In the genomic region with DNA sequence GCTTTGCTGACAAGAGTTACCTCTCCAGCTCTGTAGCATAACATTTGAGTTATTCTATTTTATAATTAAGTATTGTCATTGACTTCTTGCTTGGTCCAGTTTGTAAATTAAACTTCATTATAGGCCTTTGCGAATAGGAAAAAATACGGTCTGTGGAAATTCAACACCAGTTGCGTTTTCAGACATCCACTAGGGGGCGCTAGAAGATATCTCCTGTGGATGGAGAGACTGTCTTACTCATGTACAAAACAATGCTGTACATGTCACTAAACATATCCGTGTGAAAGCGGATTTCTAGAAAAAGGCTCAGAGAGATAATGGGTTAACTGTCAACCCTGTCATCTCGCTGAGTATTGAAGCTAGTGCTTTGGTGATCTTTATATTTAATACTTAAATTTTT, we compare ENCODE assay signal across 10 mouse cellular contexts. TPM values are rescaled to one million over a fixed set of nuclear protein-coding genes. Genes with fewer than 3 reads are reported as not detected.
DNase-seq lines count a peak whose midpoint lies in the region; ATAC-seq and TF ChIP-seq lines count a peak whose summit lies in the region.
"Had no signal": no experiment of that assay in that cellular context is flagged by ENCODE, and none has a peak within 500 bp of the region (broad histone marks: within the 10 kb centered on the region; RNA-seq: fewer than 3 reads in every experiment).

No protein-coding gene starts in this region.

- 40% methylated on average over 7 of the region's 7 CpGs for WGBS in hindbrain, postnatal 0 days
- 45% methylated on average over 7 of the region's 7 CpGs for WGBS in hindbrain, embryonic 16.5 days
- 33% methylated on average over 7 of the region's 7 CpGs for WGBS in lung, postnatal 0 days

- no peaks in the 10 kb centered on the region for H3K27me3 ChIP-seq in hindbrain, postnatal 0 days (ENCODE audit: insufficient read depth, low read length)
- no peaks in the 10 kb centered on the region for H3K27me3 ChIP-seq in hindbrain, embryonic 16.5 days (replicated peaks; ENCODE audit: control insufficient read depth, insufficient read depth, low read length)
- H3K27me3 ChIP-seq in E14TG2a.4 (ENCODE audit: insufficient read depth, low read length), result no peaks in the 10 kb centered on the region
- H3K27me3 ChIP-seq in lung, postnatal 0 days (replicated peaks; ENCODE audit: insufficient read depth, low read length), result no peaks in the 10 kb centered on the region

- TF ChIP-seq EP300 in lung, postnatal 0 days (IDR thresholded peaks at IDR 0.05), result no peak

- no peaks in the 10 kb centered on the region for H3K9me3 ChIP-seq in hindbrain, postnatal 0 days (ENCODE audit: low read length)
- H3K9me3 ChIP-seq in hindbrain, embryonic 16.5 days (ENCODE audit: control insufficient read depth, low read length), result peaks cover 2% of the 10 kb centered on the region; the same call in 1 of the 2 replicates
- peaks cover 3% of the 10 kb centered on the region; the same call in 1 of the 2 replicates for H3K9me3 ChIP-seq in E14TG2a.4 (ENCODE audit: low read length)
- no peaks in the 10 kb centered on the region for H3K9me3 ChIP-seq in lung, postnatal 0 days (ENCODE audit: low read length)

- no peaks in the 10 kb centered on the region for H3K36me3 ChIP-seq in hindbrain, postnatal 0 days (ENCODE audit: insufficient read depth, low read length)
- no peaks in the 10 kb centered on the region for H3K36me3 ChIP-seq in hindbrain, embryonic 16.5 days (ENCODE audit: control insufficient read depth, insufficient read depth, low read length)
- H3K36me3 ChIP-seq in E14TG2a.4 (ENCODE audit: insufficient read depth, low read length), result no peaks in the 10 kb centered on the region
- H3K36me3 ChIP-seq in lung, postnatal 0 days (ENCODE audit: insufficient read depth, low read length), result no peaks in the 10 kb centered on the region

- H3K27ac ChIP-seq in hindbrain, postnatal 0 days, result no peak overlapping the region
- H3K27ac ChIP-seq in hindbrain, embryonic 16.5 days (ENCODE audit: low read depth, low read length), result no peak overlapping the region
- no peak overlapping the region for H3K27ac ChIP-seq in lung, postnatal 0 days (ENCODE audit: low read length)

- peak; percentile 76 for DNase-seq in hindbrain, postnatal 0 days (ENCODE audit: low spot score)
- DNase-seq in B cell, adult 2 months, result peak; percentile 78 to 82
- peak; percentile 78 for DNase-seq in embryo, embryonic 10.5 days (ENCODE audit: low spot score)
- DNase-seq in lung, postnatal 0 days (ENCODE audit: low spot score), result peak; percentile 77
- peak; percentile 86 for DNase-seq in thymus, postnatal 14 days
- no peak for DNase-seq in testis, postnatal 10 days (ENCODE audit: low spot score)

- H3K4me1 ChIP-seq in hindbrain, postnatal 0 days (ENCODE audit: insufficient read depth, low read length), result no peaks in the 10 kb centered on the region
- no peaks in the 10 kb centered on the region for H3K4me1 ChIP-seq in hindbrain, embryonic 16.5 days (ENCODE audit: control insufficient read depth, insufficient read depth, low read depth, low read length)
- H3K4me1 ChIP-seq in E14TG2a.4 (replicated peaks; ENCODE audit: low read depth, low read length), result peaks cover 32% of the 10 kb centered on the region
- no peaks in the 10 kb centered on the region for H3K4me1 ChIP-seq in lung, postnatal 0 days (ENCODE audit: insufficient read depth, low read depth, low read length)

- H3K4me2 ChIP-seq in hindbrain, postnatal 0 days (ENCODE audit: low read depth, low read length), result no peak overlapping the region
- H3K4me2 ChIP-seq in hindbrain, embryonic 16.5 days (ENCODE audit: low read length), result no peak overlapping the region
- H3K4me2 ChIP-seq in lung, postnatal 0 days (replicated peaks; ENCODE audit: low read depth, low read length), result no peak overlapping the region

- no peak overlapping the region for H3K9ac ChIP-seq in hindbrain, postnatal 0 days (replicated peaks; ENCODE audit: low read length)
- H3K9ac ChIP-seq in hindbrain, embryonic 16.5 days (ENCODE audit: low read depth, low read length), result no peak overlapping the region
- H3K9ac ChIP-seq in lung, postnatal 0 days (replicated peaks; ENCODE audit: low read depth), result no peak overlapping the region

- peak; percentile 73 for TF ChIP-seq CTCF in hindbrain, postnatal 0 days (IDR thresholded peaks at IDR 0.05; ENCODE audit: low read depth)
- TF ChIP-seq CTCF in E14TG2a.4 (conservative IDR thresholded peaks at IDR 0.05; ENCODE audit: low read length), result peak; percentile 92
- peak; percentile 77 for TF ChIP-seq CTCF in lung, postnatal 0 days (IDR thresholded peaks at IDR 0.05)

- no peak for ATAC-seq in hindbrain, postnatal 0 days
- ATAC-seq in hindbrain, embryonic 16.5 days, result no peak
- no peak for ATAC-seq in lung, postnatal 0 days

- no peak overlapping the region for H3K4me3 ChIP-seq in hindbrain, postnatal 0 days (ENCODE audit: low read length)
- H3K4me3 ChIP-seq in hindbrain, embryonic 16.5 days (ENCODE audit: low read length), result no peak overlapping the region
- no peak overlapping the region for H3K4me3 ChIP-seq in E14TG2a.4 (replicated peaks; ENCODE audit: low read length)
- H3K4me3 ChIP-seq in lung, postnatal 0 days (ENCODE audit: low read depth, low read length), result no peak overlapping the region

RNA-seq across cellular contexts. Expression of a gene that starts 11.0 kb away (rescaled TPM):
- not detected in 2 replicates for total RNA-seq in hindbrain, postnatal 0 days (2014; rRNA removed)
- polyA plus RNA-seq in hindbrain, postnatal 0 days (2015; fragmentation: Nextera tagmentation; extraction: Ambion mirVana), result 0.48 and 0.63 TPM in 2 replicates
- not detected in 2 replicates for polyA plus RNA-seq in hindbrain, embryonic 16.5 days (2015; fragmentation: Nextera tagmentation; extraction: Ambion mirVana)
- 0.25 and 0.27 TPM in 2 replicates for polyA plus RNA-seq in lung, postnatal 0 days (2015; fragmentation: Nextera tagmentation; extraction: Ambion mirVana)
- total RNA-seq: layer of hippocampus, postnatal 36 days had no signal
- polyA plus RNA-seq: neural tube, embryonic 14.5 days had no signal

RNA-seq across cellular contexts. Expression of a gene that starts 18.0 kb away (rescaled TPM):
- 32.6 and 33.5 TPM in 2 replicates for total RNA-seq in hindbrain, postnatal 0 days (2014; rRNA removed)
- polyA plus RNA-seq in hindbrain, postnatal 0 days (2015; fragmentation: Nextera tagmentation; extraction: Ambion mirVana), result 14.6 and 14.7 TPM in 2 replicates
- polyA plus RNA-seq in hindbrain, embryonic 16.5 days (2015; fragmentation: Nextera tagmentation; extraction: Ambion mirVana), result 16.4 and 16.7 TPM in 2 replicates
- polyA plus RNA-seq in lung, postnatal 0 days (2015; fragmentation: Nextera tagmentation; extraction: Ambion mirVana), result 3.4 and 3.6 TPM in 2 replicates
